Mouse (Mus musculus): ENCODE results near the gene Nploc4.
A peak's percentile ranks its signal among the peaks of the same experiment; 100 is the strongest.

Gene Nploc4

GRCm38 (mm10) chr11:120437152-120437856 lies at the start of gene Nploc4:
Gene Nploc4, minus strand, starts transcription at chr11:120437708.
- peak; percentile 93 for DNase-seq (ENCODE audit: low spot score)

DNA sequence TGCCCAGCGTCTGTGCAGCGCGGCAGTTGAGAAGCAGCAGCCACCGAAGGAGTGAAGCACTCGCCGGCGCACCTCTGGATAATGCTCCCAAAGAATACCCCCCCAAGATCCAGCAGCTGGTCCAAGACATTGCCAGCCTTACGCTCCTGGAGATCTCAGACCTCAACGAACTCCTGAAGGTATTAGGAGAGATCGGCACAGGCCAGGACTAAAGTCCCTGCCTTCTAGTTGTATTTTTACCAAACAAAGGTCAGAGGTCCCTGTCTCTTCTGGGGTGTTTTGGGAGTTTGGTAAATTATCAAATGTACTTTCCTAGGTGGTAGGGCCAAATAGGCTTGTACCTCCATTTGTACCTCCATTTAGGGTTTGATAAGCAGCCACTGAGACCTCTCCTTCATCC lies 47.7 kb upstream of the Nploc4 start:
- no peak for DNase-seq (ENCODE audit: low spot score)

- peak; percentile 78 for DNase-seq (ENCODE audit: low spot score)
Observed at GRCm38 (mm10) chr11:120484265-120484981, 46.9 kb upstream of the Nploc4 start, which contains the start of gene Mrpl12. Gene Mrpl12, plus strand, starts transcription at chr11:120484613.

DNA sequence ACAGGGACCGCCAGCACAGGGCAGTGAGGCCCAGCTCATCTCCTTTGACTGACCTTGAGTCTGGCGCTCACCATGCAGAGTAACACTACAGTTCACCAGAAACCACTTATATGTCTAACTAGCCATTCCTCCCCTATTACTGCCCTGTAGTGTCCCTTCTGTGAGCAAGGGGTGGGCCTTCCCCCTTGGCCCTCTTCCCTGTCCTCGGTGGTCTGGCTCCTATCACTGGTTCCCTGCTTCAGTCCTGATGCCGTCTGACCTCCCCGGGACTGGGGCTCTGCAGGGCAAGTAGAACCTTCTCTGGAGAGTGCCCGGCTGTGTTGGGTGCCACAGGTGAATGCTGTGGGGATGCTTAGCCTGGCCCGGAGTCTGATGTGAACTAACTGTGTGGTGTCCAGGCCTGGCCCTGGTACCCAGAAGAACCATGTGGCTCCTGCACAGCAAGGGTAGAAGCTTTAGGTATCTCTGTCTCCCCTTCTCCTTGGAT lies 46.0 kb upstream of the Nploc4 start:
- no peak for DNase-seq (ENCODE audit: low spot score)

DNA sequence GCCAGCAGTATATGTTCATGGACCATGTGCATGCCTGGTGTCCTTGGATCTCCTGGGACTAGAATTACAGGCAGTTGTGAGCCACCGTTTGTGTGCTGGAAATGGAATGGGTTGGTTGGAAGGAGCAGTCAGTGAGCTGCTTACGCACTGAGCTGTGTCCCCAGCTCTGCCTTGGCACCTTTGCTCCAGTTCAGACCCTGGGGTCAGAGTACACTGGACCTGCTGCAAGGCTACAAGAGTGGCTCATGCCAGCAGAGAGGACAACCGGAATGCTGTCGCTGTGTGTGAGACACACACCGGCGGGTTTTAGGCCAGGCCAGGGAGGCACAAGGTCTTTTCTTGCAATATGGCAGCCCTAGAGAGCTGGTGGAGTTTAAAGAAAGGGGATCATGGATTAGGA lies 34.5 kb upstream of the Nploc4 start:
- DNase-seq (ENCODE audit: low spot score), result no peak

DNA sequence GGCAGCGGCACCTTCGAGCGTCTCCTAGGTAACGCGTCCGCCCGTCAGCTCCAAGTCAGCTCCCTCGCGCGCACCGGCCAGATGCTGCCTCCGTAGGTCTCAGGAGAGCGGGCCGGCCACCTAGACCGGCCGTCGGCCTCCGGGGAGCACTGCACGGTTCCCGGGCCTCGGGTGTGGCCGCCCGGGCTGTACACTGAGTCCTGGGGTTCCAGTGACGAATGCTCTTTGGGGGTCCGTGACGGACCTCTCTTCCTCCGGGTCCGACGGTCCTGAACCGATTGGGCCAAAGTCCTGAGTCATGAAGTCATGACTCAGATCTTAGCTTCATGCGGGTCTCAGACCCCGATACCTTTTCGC lies 30.2 kb upstream of the Nploc4 start:
- no peak for DNase-seq (ENCODE audit: low spot score)

DNA sequence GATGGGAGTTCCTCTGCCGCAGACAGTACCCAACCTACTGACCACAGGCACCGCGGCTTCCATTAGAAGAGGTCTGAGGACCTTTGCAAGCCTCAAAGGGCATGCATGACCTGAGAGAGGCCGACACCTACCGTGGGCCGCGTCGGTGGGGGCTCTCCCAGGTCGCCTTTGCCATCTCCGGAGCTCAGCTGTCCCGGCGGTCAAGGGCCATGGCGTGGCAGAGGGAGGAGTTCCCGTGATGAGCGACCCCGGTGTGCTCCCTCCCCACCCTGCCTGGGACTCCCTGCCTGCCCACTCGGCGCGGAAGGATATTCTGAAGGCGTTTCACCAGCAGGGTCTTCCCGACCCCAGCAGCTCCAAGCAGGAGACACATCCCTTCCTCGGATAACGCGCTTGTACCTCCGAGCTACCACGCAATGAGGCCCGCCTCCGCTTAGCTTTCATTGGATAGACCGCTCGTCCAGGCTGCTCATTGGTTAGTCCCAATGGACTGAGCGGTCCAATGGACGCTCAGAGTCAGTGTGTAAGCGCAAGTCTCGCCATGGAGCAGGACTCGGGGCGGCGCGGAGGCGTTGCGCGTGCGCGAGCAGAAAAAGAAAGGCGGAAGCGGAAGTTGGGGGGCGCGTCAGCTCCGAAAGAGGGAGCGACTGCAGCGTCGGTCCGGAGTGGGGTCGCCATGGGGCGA lies 29.7 kb upstream of the Nploc4 start, which contains the start of gene Arl16:
Arl16 (minus strand) TSS at position 557 of the 685 bp plus-strand sequence.
- DNase-seq (ENCODE audit: low spot score), result peak; percentile 81

DNA sequence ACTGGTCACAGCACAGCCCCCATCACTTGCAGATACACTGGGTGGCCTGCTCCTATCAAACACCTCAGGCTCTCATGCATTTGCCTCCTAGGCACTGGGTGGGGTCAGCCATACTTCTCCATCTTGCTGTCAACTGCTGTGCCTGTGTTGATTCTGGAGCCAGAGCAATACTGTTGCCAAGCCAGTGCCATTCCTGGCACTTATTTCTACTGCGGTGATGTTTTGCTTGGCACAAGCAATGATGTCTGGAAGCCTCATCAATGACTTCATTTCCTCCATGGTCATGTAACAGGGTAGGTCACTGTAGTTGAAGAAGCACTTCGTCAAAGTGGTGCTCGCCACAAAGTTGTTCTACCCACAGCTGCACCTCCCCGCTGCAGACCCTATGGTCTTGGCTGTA lies 28.0 kb upstream of the Nploc4 start:
- DNase-seq (ENCODE audit: low spot score), result no peak

GRCm38 (mm10) chr11:120464365-120464764 lies 26.9 kb upstream of the Nploc4 start:
- DNase-seq (ENCODE audit: low spot score), result no peak

DNA sequence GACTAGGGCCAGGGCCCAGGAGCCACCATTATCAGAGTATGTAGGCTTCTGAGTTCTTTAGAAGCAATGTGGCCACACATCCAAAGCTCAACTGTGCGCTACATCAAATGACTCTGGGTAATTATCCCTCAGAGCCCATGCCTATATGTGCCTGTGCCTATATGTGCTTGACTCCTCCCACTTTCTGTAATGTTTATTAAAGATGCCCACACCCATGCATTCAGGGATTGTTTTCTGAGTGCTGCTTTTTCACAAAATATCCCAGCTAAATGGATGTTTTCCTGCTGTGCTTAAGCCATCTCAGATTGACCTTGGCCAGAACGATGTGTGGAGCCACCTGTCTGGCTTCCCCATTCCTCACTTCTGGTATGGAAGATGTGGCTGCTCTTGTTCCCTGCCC lies 26.0 kb upstream of the Nploc4 start:
- no peak for DNase-seq (ENCODE audit: low spot score)

DNA sequence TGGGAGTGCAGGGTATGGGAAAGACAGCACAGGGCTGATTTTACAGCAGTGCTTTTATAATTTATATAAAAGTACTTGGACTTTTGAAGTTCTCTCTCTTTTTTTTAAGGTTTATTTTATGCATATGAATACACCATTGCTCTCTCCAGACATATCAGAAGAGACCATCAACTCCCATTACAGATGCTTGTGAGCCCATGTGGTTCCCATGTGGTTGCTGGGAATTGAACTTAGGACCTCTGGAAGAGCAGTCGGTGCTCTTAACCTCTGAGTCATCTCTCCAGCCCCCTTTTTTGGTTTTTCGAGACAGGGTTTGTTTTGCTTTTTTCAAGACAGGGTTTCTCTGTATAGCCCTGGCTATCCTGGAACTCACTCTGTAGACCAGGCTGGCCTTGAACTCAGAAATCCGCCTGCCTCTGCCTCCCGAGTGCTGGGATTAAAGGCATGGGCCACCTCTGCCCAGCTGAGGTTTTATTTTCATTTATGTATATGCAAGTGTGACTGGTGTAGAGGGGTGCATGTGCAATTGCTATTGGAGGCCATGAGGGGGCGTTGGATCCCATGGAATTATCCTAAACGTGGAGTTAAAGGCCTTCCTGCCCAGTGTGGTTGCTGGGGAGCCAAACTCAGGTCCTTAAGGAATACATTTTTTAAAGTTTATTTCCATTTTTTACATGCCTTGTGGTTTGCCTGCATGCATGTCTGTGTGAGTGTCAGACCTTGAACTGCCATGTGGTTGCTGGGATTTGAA lies 21.5 kb upstream of the Nploc4 start:
- DNase-seq (ENCODE audit: low spot score), result no peak

GRCm38 (mm10) chr11:120457772-120458751 lies 20.6 kb upstream of the Nploc4 start, which contains the start of the genes Oxld1 and Ccdc137:
Gene Oxld1, minus strand, starts transcription at chr11:120458068.
Gene Ccdc137, plus strand, starts transcription at chr11:120458115.
- peak; percentile 58 for DNase-seq (ENCODE audit: low spot score)

GRCm38 (mm10) chr11:120457370-120457769 lies 19.9 kb upstream of the Nploc4 start:
- DNase-seq (ENCODE audit: low spot score), result no peak

DNA sequence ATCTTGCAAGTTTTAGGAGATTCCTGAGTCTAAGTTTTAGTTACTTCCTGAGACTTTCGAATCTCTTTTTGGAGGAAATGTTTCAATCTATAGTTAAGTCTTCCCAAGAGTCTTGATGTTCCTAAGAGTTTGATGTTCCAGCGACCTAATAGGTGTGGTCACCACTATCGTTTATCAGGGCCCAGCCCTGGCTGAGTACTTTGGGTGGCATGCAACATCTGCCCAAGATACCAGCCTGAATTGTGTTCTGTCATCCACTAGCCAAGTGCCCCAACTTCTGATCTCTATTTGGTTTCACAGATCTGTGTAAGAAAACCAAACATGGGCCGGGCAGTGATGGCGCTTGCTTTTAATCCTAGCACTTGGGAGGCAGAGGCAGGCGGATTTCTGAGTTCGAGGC lies 17.9 kb upstream of the Nploc4 start:
- no peak for DNase-seq (ENCODE audit: low spot score)

DNA sequence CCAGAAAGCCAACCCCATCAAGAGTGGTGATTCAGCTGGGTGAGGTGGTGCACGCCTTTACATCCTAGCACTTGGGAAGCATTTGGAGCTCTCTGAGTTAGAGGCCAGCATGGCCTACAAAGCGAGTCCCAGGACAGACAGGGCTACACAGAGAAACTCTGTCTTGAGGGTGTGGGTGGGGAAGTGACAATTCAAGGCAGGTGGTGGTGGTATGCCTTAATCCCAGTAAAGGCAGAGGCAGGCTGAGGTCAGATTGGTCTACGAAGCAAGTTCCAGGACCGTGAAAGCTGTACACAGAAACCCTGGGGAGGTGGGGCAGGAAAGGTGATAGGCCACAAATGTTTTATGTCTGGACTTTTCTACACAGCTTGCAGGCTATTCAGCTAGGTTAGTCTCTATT lies 17.5 kb upstream of the Nploc4 start:
- no peak for DNase-seq (ENCODE audit: low spot score)

- no peak for DNase-seq (ENCODE audit: low spot score)
Observed at GRCm38 (mm10) chr11:120453306-120453705, 15.8 kb upstream of the Nploc4 start, which contains the start of gene Pde6g. Gene Pde6g, minus strand, starts transcription at chr11:120453500.

- no peak for DNase-seq (ENCODE audit: low spot score)
Observed at GRCm38 (mm10) chr11:120452246-120452645, 14.7 kb upstream of the Nploc4 start.

DNA sequence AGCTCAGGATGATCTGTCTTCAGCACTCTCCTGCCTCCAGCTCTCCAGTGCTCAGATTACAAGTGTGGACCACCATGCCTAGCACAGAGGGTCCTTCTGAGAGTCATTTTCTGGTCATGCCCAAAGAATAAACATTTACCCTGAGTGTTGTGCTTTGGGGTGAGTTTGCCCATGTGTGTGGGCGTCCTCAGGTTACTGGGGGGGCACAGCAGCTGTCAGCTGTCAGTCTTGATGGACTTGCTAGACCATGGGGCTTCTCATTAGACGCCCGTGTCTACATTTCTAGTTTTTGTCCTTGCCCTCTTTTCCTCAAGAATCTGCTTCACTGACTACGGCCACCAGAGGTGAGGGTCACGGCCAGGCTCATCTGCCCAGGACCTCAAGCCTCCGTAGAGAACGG lies 9.7 kb upstream of the Nploc4 start:
- no peak for DNase-seq (ENCODE audit: low spot score)

DNA sequence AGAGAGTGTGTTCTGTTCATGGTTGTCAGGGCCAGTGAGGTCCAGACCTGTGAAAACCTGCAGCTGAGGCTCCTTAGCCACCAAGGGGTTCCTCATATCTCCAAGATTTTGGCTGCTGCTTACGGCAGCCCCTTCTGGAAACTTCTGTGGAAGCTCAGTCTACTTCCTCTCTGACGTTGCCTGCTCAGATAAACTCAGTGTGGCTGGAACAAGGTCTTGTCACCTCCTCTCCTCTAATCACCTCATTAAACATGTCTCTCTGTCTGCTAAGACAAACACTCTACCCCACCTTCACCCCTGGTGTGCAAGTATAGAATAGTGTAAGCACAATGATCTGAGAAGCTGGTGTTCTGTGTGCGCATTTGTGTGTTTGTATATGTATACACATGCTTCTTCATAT lies 8.0 kb upstream of the Nploc4 start:
- no peak for DNase-seq (ENCODE audit: low spot score)

DNA sequence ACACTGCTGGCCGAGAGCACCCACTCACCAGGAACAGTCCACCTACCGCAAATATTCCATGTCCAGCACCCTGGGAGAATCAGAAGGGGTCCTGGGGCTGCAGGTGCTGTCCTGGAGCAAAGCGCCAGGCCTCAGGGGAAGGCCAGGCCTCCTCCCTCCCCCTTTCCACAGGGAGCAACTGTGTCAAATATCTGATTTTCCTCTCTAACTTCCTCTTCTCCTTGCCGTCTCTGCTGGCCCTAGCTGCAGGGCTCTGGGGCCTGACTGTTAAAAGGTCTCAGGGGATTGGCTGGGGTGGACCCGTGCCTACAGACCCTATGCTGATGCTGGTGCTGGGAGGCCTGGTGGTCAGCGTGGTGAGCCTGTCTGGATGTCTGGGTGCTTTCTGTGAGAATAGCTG lies 6.6 kb upstream of the Nploc4 start:
- DNase-seq (ENCODE audit: low spot score), result no peak
